Mouse (Mus musculus) macrophage (primary cell): ENCODE data around the gene Fam205a3. TPM values are rescaled to one million over a fixed set of nuclear protein-coding genes. Genes with fewer than 3 reads are reported as not detected.
"Not testable (repeated sequence)": the region's sequence is repeated elsewhere in the genome, so short reads cannot be mapped to it uniquely, and the experiment has no call there.

Source experiments
- H3K27ac ChIP-seq: fragments of 350-480 bp; formaldehyde crosslinking; 2 replicates; pipeline ENCODE4 v1.9.0; 2021
- H3K36me3 ChIP-seq: fragments of 350-480 bp; formaldehyde crosslinking; 2 replicates; pipeline ENCODE4 v1.9.0; 2021; ENCODE audit errors: inconsistent target
- H3K4me3 ChIP-seq: fragments of 350-480 bp; formaldehyde crosslinking; 2 replicates; pipeline ENCODE4 v1.9.0; 2021; ENCODE audit errors: inconsistent target
- H3K79me2 ChIP-seq: fragments of 350-480 bp; formaldehyde crosslinking; 2 replicates; pipeline ENCODE4 v1.9.0; 2021; ENCODE audit errors: inconsistent target
- WGBS: methylation state at CpG from one replicate; pipeline ENCODE4 v1.1.7; 2026; ENCODE audit warnings: inconsistent platforms; ENCODE audit not compliant: missing documents; 5-methylcytosine and 5-hydroxymethylcytosine counted together
- polyA plus RNA-seq: library from polyadenylated mRNA; stranded (reverse); fragments of 250-400 nt; gene quantifications from 3 replicates; pipeline ENCODE4 v1.2.4, GENCODE M21; 2018; ENCODE audit warnings: inconsistent platforms
- total RNA-seq, 78 experiments: library from RNA; depleted of rRNA; stranded (reverse); fragments of 250-400 nt; gene quantifications; 1 replicate in 9 of 78; 2 replicates in 24 of 78; 3 replicates in 43 of 78; 4 replicates in 2 of 78; pipeline ENCODE4 v1.2.4; 2018; ENCODE audit warnings: inconsistent platforms in 56 of 78

Fam205a3 gene
- not detected for total RNA-seq (2018; cell fraction: chromatin; rRNA removed)
- total RNA-seq (2018; cell fraction: cytosol; rRNA removed): not detected
- not detected for total RNA-seq (2018; cell fraction: nucleus; rRNA removed)
- polyA plus RNA-seq: not detected in 3 replicates

- H3K79me2 ChIP-seq, H3K27ac ChIP-seq, H3K4me3 ChIP-seq, H3K36me3 ChIP-seq: not testable (repeated sequence)
- WGBS: no CpG with 5 or more reads among the region's 1 CpGs
Observed at GRCm38 (mm10) chr4:42318034-42318433, at the start of gene Fam205a3. TSS of gene Fam205a3 (plus strand) at chr4:42318334.

DNA sequence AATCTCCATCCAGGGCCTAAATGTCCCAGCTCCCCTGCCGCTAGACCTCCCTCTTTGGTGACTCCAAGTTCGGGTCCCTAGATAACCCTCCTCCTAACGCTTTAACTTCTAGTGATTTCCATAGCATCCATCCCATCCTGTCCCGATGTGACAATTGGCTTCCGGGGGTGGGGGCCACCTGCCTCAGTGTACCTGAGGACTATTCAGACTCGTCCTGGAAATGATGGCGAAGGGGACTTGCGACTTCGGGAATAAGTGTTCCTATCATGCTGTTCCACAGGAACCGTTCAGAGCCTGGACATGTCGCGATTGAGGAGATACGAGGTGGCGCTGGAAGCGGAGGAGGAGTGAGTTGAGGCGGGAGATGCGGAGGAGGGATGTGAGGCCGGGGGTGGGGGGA, 24.2 kb upstream of the Fam205a3 start, which contains the start of gene Gm21953:
Gm21953 (plus strand) TSS at position 301 of the 400 bp plus-strand sequence.
- H3K4me3 ChIP-seq, H3K27ac ChIP-seq, H3K79me2 ChIP-seq, H3K36me3 ChIP-seq: not testable (repeated sequence)
- WGBS: no CpG with 5 or more reads among the region's 18 CpGs

Other genes starting within 250 kb of the Fam205a3 start
- gene Gm3893, start 227.1 kb upstream of the Fam205a3 start, polyA plus RNA-seq: not detected in 3 replicates
- not detected in 3 replicates for gene Gm13304, start 203.5 kb upstream of the Fam205a3 start, polyA plus RNA-seq
- not detected in 3 replicates for gene Gm13306, start 164.9 kb upstream of the Fam205a3 start, polyA plus RNA-seq
- gene Gm13305, start 149.7 kb upstream of the Fam205a3 start, polyA plus RNA-seq: not detected in 3 replicates
- not detected in 3 replicates for gene Gm10600, start 77.7 kb upstream of the Fam205a3 start, polyA plus RNA-seq
- not detected in 3 replicates for gene Ccl21b, start 62.6 kb upstream of the Fam205a3 start, polyA plus RNA-seq
- not detected in 3 replicates for gene Gm21953, start 24.1 kb upstream of the Fam205a3 start, polyA plus RNA-seq
- gene Gm21586, start 121.0 kb downstream of the Fam205a3 start, polyA plus RNA-seq: not detected in 3 replicates
- not detected in 3 replicates for gene Gm2163, start 148.4 kb downstream of the Fam205a3 start, polyA plus RNA-seq
- gene Fam205a2, start 209.8 kb downstream of the Fam205a3 start, polyA plus RNA-seq: not detected in 3 replicates